In genomic region chr17:24617561-24618194, GRCm38 (mm10) we compare ENCODE assay signal across 13 mouse cellular contexts. TPM values are rescaled to one million over a fixed set of nuclear protein-coding genes. Genes with fewer than 3 reads are reported as not detected.
DNase-seq lines count a peak whose midpoint lies in the region; ATAC-seq and TF ChIP-seq lines count a peak whose summit lies in the region.
"Had no signal": no experiment of that assay in that cellular context is flagged by ENCODE, and none has a peak within 500 bp of the region (broad histone marks: within the 10 kb centered on the region; RNA-seq: fewer than 3 reads in every experiment).

No protein-coding gene starts in this region.

- TF ChIP-seq CTCF in cortical plate, adult 2 months (IDR thresholded peaks at IDR 0.05; ENCODE audit: extremely low read depth, insufficient read depth, low read length) = peak; percentile 20; the same call in 1 of the 2 replicates
- peak; percentile 60 for TF ChIP-seq CTCF in liver, postnatal 0 days (IDR thresholded peaks at IDR 0.05; ENCODE audit: low read depth)

- no peak overlapping the region for H3K4me2 ChIP-seq in hindbrain, embryonic 13.5 days
- H3K4me2 ChIP-seq in hindbrain, embryonic 16.5 days (ENCODE audit: low read length) = no peak overlapping the region
- H3K4me2 ChIP-seq in liver, postnatal 0 days (ENCODE audit: low read depth, low read length) = no peak overlapping the region

- no peak overlapping the region for H3K27ac ChIP-seq in hindbrain, embryonic 13.5 days
- no peak overlapping the region for H3K27ac ChIP-seq in hindbrain, embryonic 16.5 days (ENCODE audit: low read depth, low read length)
- no peak overlapping the region for H3K27ac ChIP-seq in cortical plate, adult 2 months (ENCODE audit: insufficient read depth, low read length)
- peak overlapping the region; percentile 60 for H3K27ac ChIP-seq in liver, postnatal 0 days (ENCODE audit: low read depth)
- H3K27ac ChIP-seq: forebrain, embryonic 10.5 days had no signal

- TF ChIP-seq POLR2A in cortical plate, adult 2 months (IDR thresholded peaks at IDR 0.05; ENCODE audit: extremely low read depth, insufficient read depth, low read length) = no peak

- H3K4me3 ChIP-seq in hindbrain, embryonic 13.5 days = no peak overlapping the region
- H3K4me3 ChIP-seq in hindbrain, embryonic 16.5 days (ENCODE audit: low read length) = no peak overlapping the region
- no peak overlapping the region for H3K4me3 ChIP-seq in cortical plate, adult 2 months (ENCODE audit: insufficient read depth, low read length)
- no peak overlapping the region for H3K4me3 ChIP-seq in liver, postnatal 0 days (ENCODE audit: low read depth, low read length)
- H3K4me3 ChIP-seq: forebrain, embryonic 10.5 days had no signal

- WGBS in hindbrain, embryonic 13.5 days = 89% methylated on average over 14 of the region's 14 CpGs
- 85% methylated on average over 14 of the region's 14 CpGs for WGBS in hindbrain, embryonic 16.5 days
- WGBS in liver, postnatal 0 days (ENCODE audit: insufficient replicate concordance) = 55% methylated on average over 14 of the region's 14 CpGs

- H3K9ac ChIP-seq in hindbrain, embryonic 13.5 days = 0 out of 2 replicates have a peak overlapping the region, but pooled peaks have one; percentile 24
- no peak overlapping the region for H3K9ac ChIP-seq in hindbrain, embryonic 16.5 days (ENCODE audit: low read depth, low read length)
- no peak overlapping the region for H3K9ac ChIP-seq in liver, postnatal 0 days (replicated peaks)

- H3K4me1 ChIP-seq in hindbrain, embryonic 13.5 days (replicated peaks) = no peaks in the 10 kb centered on the region
- no peaks in the 10 kb centered on the region for H3K4me1 ChIP-seq in hindbrain, embryonic 16.5 days (ENCODE audit: control insufficient read depth, insufficient read depth, low read depth, low read length)
- peaks cover 2% of the 10 kb centered on the region; the same call in 1 of the 2 replicates for H3K4me1 ChIP-seq in cortical plate, adult 2 months (ENCODE audit: control insufficient read depth, insufficient read depth, low read length)
- H3K4me1 ChIP-seq in liver, postnatal 0 days (ENCODE audit: insufficient read depth) = peaks cover 9% of the 10 kb centered on the region
- H3K4me1 ChIP-seq: forebrain, embryonic 10.5 days had no signal

- peak; percentile 35 for DNase-seq in ES-CJ7 (ENCODE audit: low read depth, low spot score)
- peak; percentile 58 for DNase-seq in liver, postnatal 0 days
- no peak for DNase-seq in cerebellum, adult 11 months
- DNase-seq in cerebellum, postnatal 36 days = no peak
- DNase-seq: kidney, postnatal 14 days had no signal

- no peak for ATAC-seq in hindbrain, embryonic 13.5 days (ENCODE audit: low FRiP score)
- no peak for ATAC-seq in hindbrain, embryonic 16.5 days
- ATAC-seq in liver, postnatal 0 days = peak; percentile 93
- ATAC-seq in cerebellum, adult (ENCODE audit: insufficient number of reproducible peaks, low FRiP score, low TSS enrichment) = no peak
- ATAC-seq: Patski had no signal

- H3K36me3 ChIP-seq in hindbrain, embryonic 13.5 days = peaks cover 94% of the 10 kb centered on the region
- H3K36me3 ChIP-seq in hindbrain, embryonic 16.5 days (ENCODE audit: control insufficient read depth, insufficient read depth, low read length) = peaks cover 64% of the 10 kb centered on the region
- H3K36me3 ChIP-seq in liver, postnatal 0 days (replicated peaks; ENCODE audit: insufficient read depth, low read length) = peaks cover 51% of the 10 kb centered on the region

- H3K9me3 ChIP-seq in hindbrain, embryonic 13.5 days = no peaks in the 10 kb centered on the region
- H3K9me3 ChIP-seq in hindbrain, embryonic 16.5 days (ENCODE audit: control insufficient read depth, low read length) = no peaks in the 10 kb centered on the region
- no peaks in the 10 kb centered on the region for H3K9me3 ChIP-seq in liver, postnatal 0 days (ENCODE audit: low read length)
- H3K9me3 ChIP-seq: forebrain, embryonic 10.5 days had no signal

- no peak for TF ChIP-seq EP300 in liver, postnatal 0 days (IDR thresholded peaks at IDR 0.05; ENCODE audit: low read depth)

- H3K27me3 ChIP-seq in hindbrain, embryonic 13.5 days = no peaks in the 10 kb centered on the region
- H3K27me3 ChIP-seq in hindbrain, embryonic 16.5 days (replicated peaks; ENCODE audit: control insufficient read depth, insufficient read depth, low read length) = no peaks in the 10 kb centered on the region
- H3K27me3 ChIP-seq in liver, postnatal 0 days (ENCODE audit: insufficient read depth, low read length) = no peaks in the 10 kb centered on the region
- H3K27me3 ChIP-seq: Patski had no signal

RNA-seq across cellular contexts. Expression of gene Tsc2, which starts 14.8 kb away (rescaled TPM):
- polyA plus RNA-seq in hindbrain, embryonic 13.5 days (2015; fragmentation: Nextera tagmentation; extraction: Ambion mirVana) = 67.9 and 76.0 TPM in 2 replicates
- polyA plus RNA-seq in hindbrain, embryonic 16.5 days (2015; fragmentation: Nextera tagmentation; extraction: Ambion mirVana) = 65.8 and 80.9 TPM in 2 replicates
- polyA plus RNA-seq in cortical plate, adult 2 months (2012; rRNA removed) = 163 and 192 TPM in 2 replicates
- 9.3 and 11.3 TPM in 2 replicates for polyA plus RNA-seq in liver, postnatal 0 days (2015; fragmentation: Nextera tagmentation; extraction: Ambion mirVana)

RNA-seq across cellular contexts. Expression of gene Nthl1, which starts 14.8 kb away (rescaled TPM):
- 8.2 and 8.8 TPM in 2 replicates for polyA plus RNA-seq in hindbrain, embryonic 13.5 days (2015; fragmentation: Nextera tagmentation; extraction: Ambion mirVana)
- polyA plus RNA-seq in hindbrain, embryonic 16.5 days (2015; fragmentation: Nextera tagmentation; extraction: Ambion mirVana) = 9.6 and 9.9 TPM in 2 replicates
- 9.7 and 10.8 TPM in 2 replicates for polyA plus RNA-seq in cortical plate, adult 2 months (2012; rRNA removed)
- 3.6 and 4.3 TPM in 2 replicates for polyA plus RNA-seq in liver, postnatal 0 days (2015; fragmentation: Nextera tagmentation; extraction: Ambion mirVana)

RNA-seq across cellular contexts. Expression of gene Slc9a3r2, which starts 32.4 kb away (rescaled TPM):
- polyA plus RNA-seq in hindbrain, embryonic 13.5 days (2015; fragmentation: Nextera tagmentation; extraction: Ambion mirVana) = 32.7 and 34.3 TPM in 2 replicates
- 60.8 TPM in 2 replicates for polyA plus RNA-seq in hindbrain, embryonic 16.5 days (2015; fragmentation: Nextera tagmentation; extraction: Ambion mirVana)
- 68.2 and 69.0 TPM in 2 replicates for polyA plus RNA-seq in cortical plate, adult 2 months (2012; rRNA removed)
- 12.5 and 13.3 TPM in 2 replicates for polyA plus RNA-seq in liver, postnatal 0 days (2015; fragmentation: Nextera tagmentation; extraction: Ambion mirVana)

RNA-seq across cellular contexts. Expression of gene Npw, which starts 40.6 kb away (rescaled TPM):
- not detected in 2 replicates for polyA plus RNA-seq in hindbrain, embryonic 13.5 days (2015; fragmentation: Nextera tagmentation; extraction: Ambion mirVana)
- 0.54 and 0.75 TPM in 2 replicates for polyA plus RNA-seq in hindbrain, embryonic 16.5 days (2015; fragmentation: Nextera tagmentation; extraction: Ambion mirVana)
- polyA plus RNA-seq in cortical plate, adult 2 months (2012; rRNA removed) = 0.34 and 0.50 TPM in 2 replicates
- polyA plus RNA-seq in liver, postnatal 0 days (2015; fragmentation: Nextera tagmentation; extraction: Ambion mirVana) = not detected in 2 replicates
- polyA plus RNA-seq: forebrain, embryonic 10.5 days; heart, embryonic 16.5 days; liver, adult 2 months; Patski had no signal

RNA-seq across cellular contexts. Expression of gene Zfp598, which starts 51.8 kb away (rescaled TPM):
- polyA plus RNA-seq in hindbrain, embryonic 13.5 days (2015; fragmentation: Nextera tagmentation; extraction: Ambion mirVana) = 17.7 and 17.8 TPM in 2 replicates
- 10.8 and 18.7 TPM in 2 replicates for polyA plus RNA-seq in hindbrain, embryonic 16.5 days (2015; fragmentation: Nextera tagmentation; extraction: Ambion mirVana)
- polyA plus RNA-seq in cortical plate, adult 2 months (2012; rRNA removed) = 53.5 and 53.6 TPM in 2 replicates
- 7.2 and 7.6 TPM in 2 replicates for polyA plus RNA-seq in liver, postnatal 0 days (2015; fragmentation: Nextera tagmentation; extraction: Ambion mirVana)

Comparison
In these comparisons a context has a peak if more than half of its experiments do, and no peak if none do; other contexts are left out.
1. DNase-seq: peak in ES-CJ7 (single experiment) and liver, postnatal 0 days (single experiment); none in cerebellum, adult 11 months (single experiment) and cerebellum, postnatal 36 days (0 of 2).